Mouse (Mus musculus) kidney, postnatal 0 days (tissue): ENCODE results near the gene Gatad2b. TPM values are rescaled to one million over a fixed set of nuclear protein-coding genes. Genes with fewer than 3 reads are reported as not detected.

Experiments used
- ATAC-seq: fragments of 200-750 bp; cut with Nextera tagmentation; replicated peaks from 2 replicates; pipeline ENCODE4 v1.8.0; 2017; ENCODE audit warnings: low read depth, moderate number of reproducible peaks, moderate TSS enrichment, moderate library complexity; ENCODE audit not compliant: low FRiP score
- DNase-seq: peaks from one replicate; pipeline ENCODE4 v3.0.0-alpha.2; 2016; ENCODE audit warnings: low spot score
- H3K27ac ChIP-seq: fragments of 300-500 bp; sonication (generic); 2 replicates; pipeline ENCODE4 v1.5.1; 2014; ENCODE audit warnings: mild to moderate bottlenecking
- H3K27me3 ChIP-seq: fragments of 300-500 bp; sonication (generic); 2 replicates; pipeline ENCODE4 v1.6.1; 2014; ENCODE audit warnings: low read length, mixed read lengths; ENCODE audit not compliant: insufficient read depth
- H3K36me3 ChIP-seq: fragments of 300-500 bp; sonication (generic); 2 replicates; pipeline ENCODE4 v1.6.1; 2014; ENCODE audit warnings: low read length, mixed read lengths; ENCODE audit not compliant: insufficient read depth
- H3K4me1 ChIP-seq: fragments of 300-500 bp; sonication (generic); replicated peaks from 2 replicates; pipeline ENCODE4 v1.6.1; 2014; ENCODE audit warnings: antibody characterized with exemption, low read length, mixed read lengths; ENCODE audit not compliant: insufficient read depth
- H3K4me2 ChIP-seq: fragments of 300-500 bp; sonication (generic); 2 replicates; pipeline ENCODE4 v1.6.1; 2014; ENCODE audit warnings: mild to moderate bottlenecking, low read length, moderate library complexity, mixed read lengths
- H3K4me3 ChIP-seq: fragments of 300-500 bp; sonication (generic); replicated peaks from 2 replicates; pipeline ENCODE4 v1.5.1; 2014; ENCODE audit warnings: low read depth, low read length
- H3K9ac ChIP-seq: fragments of 300-500 bp; sonication (generic); 2 replicates; pipeline ENCODE4 v1.6.1; 2014; ENCODE audit warnings: low read depth, low read length
- H3K9me3 ChIP-seq: fragments of 300-500 bp; sonication (generic); replicated peaks from 2 replicates; pipeline ENCODE4 v1.6.1; 2016; ENCODE audit warnings: low read length, inconsistent platforms, mixed read lengths
- CTCF ChIP-seq: IDR thresholded peaks from 2 replicates; pipeline ENCODE4 v1.5.1; 2016; ENCODE audit warnings: antibody characterized with exemption, low read depth, mild to moderate bottlenecking, moderate library complexity
- WGBS: fragments of 180-500 bp; shearing (Covaris S2); extraction: QIAGEN DNeasy Blood & Tissue Kit; methylation state at CpG from one replicate; pipeline ENCODE4 v1.1.7; 2014; 5-methylcytosine and 5-hydroxymethylcytosine counted together
- microRNA-seq: library from miRNA; unstranded; fragments of <30 nt; microRNA quantifications from one replicate; pipeline ENCODE4, GENCODE M21; 2016
- polyA plus RNA-seq: library from polyadenylated mRNA; unstranded; fragments of >200 nt; fragmentation: Nextera tagmentation; extraction: Ambion mirVana; gene quantifications from 2 replicates; pipeline ENCODE4 v1.2.1, GENCODE M21; 2015

Gatad2b gene
- polyA plus RNA-seq, 1 experiment from 2014 or later = 8.1 TPM

GRCm38 (mm10) chr3:90413011-90413396 is 120.0 kb downstream of the Gatad2b start:
- WGBS = 63% methylated on average over 3 of the region's 3 CpGs
- H3K4me3 ChIP-seq = no peak overlapping the region
- H3K4me1 ChIP-seq = no peaks in the 10 kb centered on the region
- DNase-seq (no peak), ATAC-seq (no peak)
- no peaks in the 10 kb centered on the region for H3K9me3 ChIP-seq
- no peaks in the 10 kb centered on the region for H3K27me3 ChIP-seq
- no peak overlapping the region for H3K4me2 ChIP-seq
- no peak for TF ChIP-seq CTCF
- peaks cover 57% of the 10 kb centered on the region for H3K36me3 ChIP-seq
- 0 out of 2 replicates have a peak overlapping the region, but pooled peaks have one; percentile 27 for H3K9ac ChIP-seq
- no peak overlapping the region for H3K27ac ChIP-seq

Small RNAs within 50 kb of the gene (microRNA-seq; reads per million reads assigned to microRNA genes)
- not detected for gene Mir7012

Other genes with a start within 250 kb of the Gatad2b start
- 166 and 177 TPM in 2 replicates for gene 4933434E20Rik, start 241.5 kb upstream of the Gatad2b start, polyA plus RNA-seq
- gene Ubap2l, start 240.6 kb upstream of the Gatad2b start, polyA plus RNA-seq = 150 TPM in 2 replicates
- gene Tpm3, start 220.5 kb upstream of the Gatad2b start, polyA plus RNA-seq = 352 and 403 TPM in 2 replicates
- gene Nup210l, start 189.0 kb upstream of the Gatad2b start, polyA plus RNA-seq = 0.08 and 0.12 TPM in 2 replicates
- gene Rps27, start 79.5 kb upstream of the Gatad2b start, polyA plus RNA-seq = 1,751 and 2,362 TPM in 2 replicates
- gene Rab13, start 79.5 kb upstream of the Gatad2b start, polyA plus RNA-seq = 34.0 and 36.7 TPM in 2 replicates
- 153 and 160 TPM in 2 replicates for gene Jtb, start 61.6 kb upstream of the Gatad2b start, polyA plus RNA-seq
- 4.0 and 5.1 TPM in 2 replicates for gene Creb3l4, start 49.7 kb upstream of the Gatad2b start, polyA plus RNA-seq
- 130 TPM in 2 replicates for gene Slc39a1, start 45.0 kb upstream of the Gatad2b start, polyA plus RNA-seq
- gene Crtc2, start 39.0 kb upstream of the Gatad2b start, polyA plus RNA-seq = 20.7 and 23.7 TPM in 2 replicates
- gene Dennd4b, start 28.0 kb upstream of the Gatad2b start, polyA plus RNA-seq = 2.2 TPM in 2 replicates
- 15.1 and 16.1 TPM in 2 replicates for gene Slc27a3, start 96.8 kb downstream of the Gatad2b start, polyA plus RNA-seq
- gene Ints3, start 140.4 kb downstream of the Gatad2b start, polyA plus RNA-seq = 17.0 and 17.9 TPM in 2 replicates
- 16.7 and 17.1 TPM in 2 replicates for gene Npr1, start 172.7 kb downstream of the Gatad2b start, polyA plus RNA-seq
- gene Ilf2, start 182.9 kb downstream of the Gatad2b start, polyA plus RNA-seq = 118 and 134 TPM in 2 replicates
- 76.1 and 79.6 TPM in 2 replicates for gene Snapin, start 197.9 kb downstream of the Gatad2b start, polyA plus RNA-seq
- gene Chtop, start 216.3 kb downstream of the Gatad2b start, polyA plus RNA-seq = 122 and 126 TPM in 2 replicates
- 336 and 353 TPM in 2 replicates for gene S100a1, start 221.2 kb downstream of the Gatad2b start, polyA plus RNA-seq
- 72.2 and 78.5 TPM in 2 replicates for gene S100a13, start 221.3 kb downstream of the Gatad2b start, polyA plus RNA-seq
- 10.2 and 12.5 TPM in 2 replicates for gene S100a14, start 233.7 kb downstream of the Gatad2b start, polyA plus RNA-seq
- 242 and 252 TPM in 2 replicates for gene S100a16, start 244.1 kb downstream of the Gatad2b start, polyA plus RNA-seq